Mouse (Mus musculus) lung, adult 2 months (tissue): Measurements from ENCODE around the gene Gm17364. TPM values are rescaled to one million over a fixed set of nuclear protein-coding genes. Genes with fewer than 3 reads are reported as not detected.
"Not testable (repeated sequence)": the region's sequence is repeated elsewhere in the genome, so short reads cannot be mapped to it uniquely, and the experiment has no call there.

Experiments
- DNase-seq: peaks from one replicate; pipeline ENCODE4 v3.0.0; 2022
- H3K4me1 ChIP-seq: fragments of 200-500 bp; 2 replicates; pipeline ENCODE4 v1.6.1; 2011; ENCODE audit warnings: low read length; ENCODE audit not compliant: control insufficient read depth, insufficient read depth
- H3K4me3 ChIP-seq: fragments of 200-500 bp; replicated peaks from 2 replicates; pipeline ENCODE3; 2011; ENCODE audit warnings: low read depth, mild to moderate bottlenecking, control low read depth, low read length; ENCODE audit errors: extremely low read depth
- CTCF ChIP-seq: fragments of 200-500 bp; IDR thresholded peaks from 2 replicates; pipeline ENCODE4 v1.5.1; 2011; ENCODE audit warnings: mild to moderate bottlenecking, low read length, control low read depth; ENCODE audit not compliant: insufficient read depth
- POLR2A ChIP-seq: fragments of 200-500 bp; IDR thresholded peaks from 2 replicates; pipeline ENCODE4 v1.6.1; 2011; ENCODE audit warnings: low read depth, mild to moderate bottlenecking, control low read depth, low read length, borderline replicate concordance; ENCODE audit errors: extremely low read depth
- WGBS: fragments of 180-500 bp; shearing (Covaris S2); methylation state at CpG from one replicate; pipeline ENCODE4 v1.1.7; 2018; 5-methylcytosine and 5-hydroxymethylcytosine counted together
- polyA plus RNA-seq: library from polyadenylated mRNA; depleted of rRNA; stranded (reverse); fragments of >200 nt; gene quantifications from 2 replicates; pipeline ENCODE4 v1.2.3, GENCODE M21; 2012

Gm17364 gene
- polyA plus RNA-seq, 1 experiment, result not detected

GRCm38 (mm10) chr13:41291466-41291974 is 17.7 kb upstream of the Gm17364 start:
- no peak for DNase-seq
- peaks cover 4% of the 10 kb centered on the region; the same call in 1 of the 2 replicates for H3K4me1 ChIP-seq
- 88% methylated on average over 4 of the region's 4 CpGs for WGBS
- TF ChIP-seq CTCF (no peak), POLR2A (no peak)
- H3K4me3 ChIP-seq, result no peak overlapping the region

GRCm38 (mm10) chr13:41286285-41286684 is 12.5 kb upstream of the Gm17364 start:
- WGBS, result 61% methylated on average over 3 of the region's 3 CpGs
- no peak for DNase-seq
- TF ChIP-seq POLR2A (no peak), CTCF (no peak)
- H3K4me3 ChIP-seq, result no peak overlapping the region
- H3K4me1 ChIP-seq, result no peaks in the 10 kb centered on the region

- Histone ChIP-seq H3K4me3 (no peak overlapping the region), H3K4me1 (no peaks in the 10 kb centered on the region)
- no peak for DNase-seq
- TF ChIP-seq POLR2A (no peak), CTCF (no peak)
- WGBS, result 83% methylated on average over 4 of the region's 4 CpGs
Measured at GRCm38 (mm10) chr13:41285448-41285847, 11.7 kb upstream of the Gm17364 start.

DNA sequence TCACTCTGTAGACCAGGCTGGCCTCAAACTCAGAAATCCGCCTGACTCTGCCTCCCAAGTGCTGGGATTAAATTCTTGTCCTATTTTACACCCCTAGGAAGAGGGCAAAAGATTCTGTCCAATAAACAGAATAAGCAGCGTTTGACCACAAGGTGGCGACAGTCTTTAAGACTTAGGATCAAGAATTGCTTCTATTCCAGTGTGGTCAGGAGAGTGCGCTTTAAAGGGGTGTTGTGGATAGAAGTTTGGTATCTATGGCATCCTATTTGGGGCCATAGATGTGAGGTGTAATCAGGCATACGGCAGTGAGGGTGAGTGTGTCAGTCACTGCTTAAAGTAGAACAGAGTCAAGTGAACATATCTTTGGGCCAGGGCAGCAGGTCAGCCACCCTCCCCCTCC is 9.5 kb upstream of the Gm17364 start:
- no peaks in the 10 kb centered on the region for H3K4me1 ChIP-seq
- 17% methylated on average over 5 of the region's 5 CpGs for WGBS
- TF ChIP-seq POLR2A, result no peak
- 0 out of 2 replicates have a peak, but pooled peaks have one; percentile 42 for TF ChIP-seq CTCF
- DNase-seq, result peak; percentile 73
- H3K4me3 ChIP-seq, result no peak overlapping the region

DNA sequence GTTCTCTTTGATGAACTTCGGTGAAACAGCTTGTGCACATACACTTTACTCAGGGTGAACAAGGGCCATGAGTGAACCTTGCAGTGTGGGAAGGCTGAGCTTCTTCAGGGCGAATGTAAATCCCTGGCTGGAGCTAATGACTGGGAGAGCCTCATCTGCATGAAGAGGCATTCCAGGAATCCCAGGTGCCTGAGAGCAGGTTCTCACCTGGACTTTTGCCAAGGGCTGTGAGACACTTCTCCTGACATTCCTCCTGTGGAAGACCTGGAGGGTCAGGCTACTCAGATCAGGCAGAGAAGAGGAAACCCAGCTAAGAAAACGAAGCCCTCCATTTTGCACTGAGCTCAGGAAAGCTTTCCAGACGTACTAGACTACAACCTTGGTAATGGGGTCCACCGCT is 6.9 kb upstream of the Gm17364 start:
- TF ChIP-seq CTCF (no peak), POLR2A (no peak)
- WGBS, result 62% methylated on average over 5 of the region's 5 CpGs
- no peak for DNase-seq
- Histone ChIP-seq H3K4me3 (no peak overlapping the region), H3K4me1 (no peaks in the 10 kb centered on the region)

DNA sequence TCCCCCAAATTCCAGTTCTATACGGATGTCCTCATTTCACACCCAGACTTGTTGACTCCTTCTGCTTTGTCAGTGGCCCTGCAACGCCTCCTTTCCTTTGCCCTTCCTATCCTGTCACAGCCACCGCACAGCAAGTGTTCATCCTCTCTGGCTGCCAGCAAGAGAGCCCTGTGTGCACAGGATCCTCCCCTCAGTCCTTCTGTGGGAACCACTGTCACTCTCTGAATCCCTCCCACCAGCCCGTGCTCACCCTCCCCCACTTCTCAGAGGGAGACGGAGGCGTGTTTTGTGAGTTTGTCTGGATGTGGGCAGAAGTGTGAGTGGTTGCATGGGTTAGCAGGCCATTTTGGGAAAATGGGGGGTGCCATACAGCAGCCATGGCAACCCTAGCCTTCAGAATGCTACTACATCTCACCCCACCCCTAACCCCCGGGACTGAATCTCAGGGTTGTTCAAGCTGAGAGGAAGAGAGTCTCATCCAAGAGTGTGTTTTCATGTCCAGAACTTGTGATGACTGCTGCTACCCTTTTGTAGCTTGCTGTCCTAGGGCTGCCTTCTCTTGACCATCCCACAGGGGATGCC is 5.9 kb downstream of the Gm17364 start:
- Histone ChIP-seq H3K4me3 (no peak overlapping the region), H3K4me1 (no peaks in the 10 kb centered on the region)
- no peak for DNase-seq
- TF ChIP-seq CTCF, result no peak
- TF ChIP-seq POLR2A, result no peak
- 46% methylated on average over 7 of the region's 7 CpGs for WGBS

- Histone ChIP-seq H3K4me3 (no peak overlapping the region), H3K4me1 (no peaks in the 10 kb centered on the region; the same call in 1 of the 2 replicates)
- DNase-seq, result no peak
- WGBS, result 68% methylated on average over 5 of the region's 5 CpGs
- TF ChIP-seq CTCF, result no peak
- no peak for TF ChIP-seq POLR2A
Measured at GRCm38 (mm10) chr13:41263304-41264006, 10.3 kb downstream of the Gm17364 start.

DNA sequence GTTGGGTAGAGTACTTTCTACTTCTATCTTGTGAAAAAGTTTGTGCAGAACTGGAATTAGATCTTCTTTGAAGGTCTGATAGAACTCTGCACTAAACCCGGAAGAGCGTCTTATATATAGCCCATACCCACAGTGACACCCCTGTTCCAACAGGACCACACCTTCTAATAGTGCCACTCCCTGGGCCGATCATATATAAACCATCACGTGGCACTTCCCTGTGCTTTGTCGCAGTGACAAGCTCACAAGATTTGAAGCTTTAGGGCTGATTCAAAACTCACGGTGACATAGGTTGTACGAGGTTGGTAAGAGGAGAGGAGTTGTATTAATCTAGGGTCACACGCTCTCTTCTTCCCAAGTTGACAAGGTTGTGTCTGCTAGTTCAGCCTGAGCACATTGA is 12.2 kb downstream of the Gm17364 start:
- not testable (repeated sequence) for H3K4me1 ChIP-seq, DNase-seq, H3K4me3 ChIP-seq
- 92% methylated on average over 8 of the region's 8 CpGs for WGBS

DNA sequence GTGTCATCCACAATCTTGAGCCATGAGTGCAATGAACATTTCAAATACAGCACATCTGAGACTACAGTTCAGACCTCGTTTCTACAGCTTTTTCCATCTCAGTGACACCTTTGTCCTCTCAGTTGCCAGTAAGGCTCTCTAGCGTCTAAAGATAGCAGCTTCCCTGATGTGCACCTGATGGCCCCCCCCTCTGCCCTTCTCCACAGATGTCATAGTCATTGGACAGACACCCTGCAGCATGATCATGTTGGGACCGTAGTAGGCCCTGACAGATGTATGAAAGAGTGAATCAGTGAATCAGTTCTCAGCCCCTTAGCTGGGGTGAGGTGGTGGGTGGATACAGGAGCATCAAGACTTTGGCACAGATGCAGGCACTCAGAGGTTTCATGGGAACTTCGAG is 15.9 kb downstream of the Gm17364 start:
- Histone ChIP-seq H3K4me3 (no peak overlapping the region), H3K4me1 (no peaks in the 10 kb centered on the region; the same call in 1 of the 2 replicates)
- TF ChIP-seq CTCF (no peak), POLR2A (no peak)
- 76% methylated on average over 4 of the region's 4 CpGs for WGBS
- DNase-seq, result no peak

- TF ChIP-seq CTCF (no peak), POLR2A (no peak)
- Histone ChIP-seq H3K4me1 (no peaks in the 10 kb centered on the region; the same call in 1 of the 2 replicates), H3K4me3 (no peak overlapping the region)
- DNase-seq, result no peak
- 93% methylated on average over 3 of the region's 3 CpGs for WGBS
Measured at GRCm38 (mm10) chr13:41256962-41257361, 16.8 kb downstream of the Gm17364 start.
